Mouse (Mus musculus) CH12.LX (cell line): ENCODE measurements around the gene Krt35. TPM values are rescaled to one million over a fixed set of nuclear protein-coding genes. Genes with fewer than 3 reads are reported as not detected.

Source experiments
- DNase-seq: peaks from one replicate; pipeline ENCODE4 v3.0.0-alpha.2; 2013; ENCODE audit errors: extremely low read depth
- H3K27ac ChIP-seq: 2 replicates; pipeline ENCODE4 v1.5.1; 2012; ENCODE audit warnings: low read depth, mild to moderate bottlenecking, control low read depth, moderate library complexity; ENCODE audit not compliant: insufficient read depth
- H3K27me3 ChIP-seq: replicated peaks from 2 replicates; pipeline ENCODE3; 2012; ENCODE audit warnings: inconsistent platforms
- H3K36me3 ChIP-seq, 2 experiments: replicated peaks in 1 of 2; 2 replicates each; pipeline versions ENCODE3 to v1.6.1; 2012; ENCODE audit warnings: inconsistent platforms in 1 of 2, low read length in 1 of 2, mild to moderate bottlenecking in 1 of 2, mixed read lengths in 1 of 2, moderate library complexity in 1 of 2; ENCODE audit not compliant: control insufficient read depth in 1 of 2, insufficient read depth in 1 of 2
- H3K4me1 ChIP-seq, 2 experiments: 2 replicates each; pipeline ENCODE4 v1.6.1; 2012; ENCODE audit warnings: inconsistent platforms in 1 of 2, moderate library complexity in 1 of 2; ENCODE audit not compliant: insufficient read depth in 2 of 2, control insufficient read depth in 1 of 2
- H3K4me2 ChIP-seq: 2 replicates; pipeline ENCODE4 v1.6.1; 2012; ENCODE audit warnings: low read depth, mild to moderate bottlenecking, control low read depth; ENCODE audit not compliant: poor library complexity, insufficient read depth, severe bottlenecking
- H3K4me3 ChIP-seq, 3 experiments: fragments of 150-350 bp in 1 of 3; sonication (generic) in 1 of 3; replicated peaks in 1 of 3; 2 replicates each; pipeline versions ENCODE3 to v1.5.1; 2011 to 2012; ENCODE audit warnings: low read depth in 2 of 3, low read length in 2 of 3, mild to moderate bottlenecking in 2 of 3, moderate library complexity in 2 of 3, control low read depth in 1 of 3, improper control_type of control experiment in 1 of 3, inconsistent platforms in 1 of 3, mixed read lengths in 1 of 3; ENCODE audit not compliant: poor library complexity in 1 of 3
- H3K79me2 ChIP-seq: replicated peaks from 2 replicates; pipeline ENCODE4 v1.6.1; 2012; ENCODE audit warnings: mild to moderate bottlenecking, moderate library complexity; ENCODE audit not compliant: control insufficient read depth, poor library complexity, insufficient read depth, severe bottlenecking; ENCODE audit errors: extremely low read depth
- H3K9ac ChIP-seq: 2 replicates; pipeline ENCODE4 v1.6.1; 2012; ENCODE audit warnings: low read depth, mild to moderate bottlenecking, control low read depth, moderate library complexity; ENCODE audit not compliant: insufficient read depth
- H3K9me3 ChIP-seq: replicated peaks from 2 replicates; pipeline ENCODE3; 2012; ENCODE audit warnings: low read length, inconsistent platforms, mixed read lengths
- CHD2 ChIP-seq: IDR thresholded peaks from 2 replicates; pipeline ENCODE4 v1.6.1; 2011; ENCODE audit warnings: low read length, improper control_type of control experiment
- CTCF ChIP-seq, 2 experiments: IDR thresholded peaks in 1 of 2; conservative IDR thresholded peaks in 1 of 2; 2 replicates each; pipeline ENCODE4 v1.5.1; 2011 to 2012; ENCODE audit warnings: low read depth in 2 of 2, low read length in 2 of 2, improper control_type of control experiment in 1 of 2, inconsistent platforms in 1 of 2, mild to moderate bottlenecking in 1 of 2, moderate library complexity in 1 of 2
- E2F4 ChIP-seq: IDR thresholded peaks from 2 replicates; pipeline ENCODE4 v1.6.1; 2011; ENCODE audit warnings: low read depth, low read length, improper control_type of control experiment; ENCODE audit not compliant: insufficient replicate concordance
- ELF1 ChIP-seq: IDR thresholded peaks from 2 replicates; pipeline ENCODE4 v1.6.1; 2014; ENCODE audit warnings: low read depth, mild to moderate bottlenecking, inconsistent platforms, low read length, improper control_type of control experiment
- EP300 ChIP-seq: IDR thresholded peaks from 2 replicates; pipeline ENCODE4 v1.6.1; 2011; ENCODE audit warnings: low read length, improper control_type of control experiment
- IRF4 ChIP-seq: IDR thresholded peaks from 2 replicates; pipeline ENCODE4 v1.6.1; 2014; ENCODE audit warnings: low read depth, mild to moderate bottlenecking, inconsistent platforms, low read length, improper control_type of control experiment
- JUN ChIP-seq: IDR thresholded peaks from 2 replicates; pipeline ENCODE4 v1.6.1; 2011; ENCODE audit warnings: low read depth, mild to moderate bottlenecking, low read length, improper control_type of control experiment, moderate library complexity; ENCODE audit not compliant: insufficient read depth
- JUND ChIP-seq: conservative IDR thresholded peaks from 2 replicates; pipeline ENCODE4 v1.6.1; 2011; ENCODE audit warnings: low read depth, low read length, improper control_type of control experiment
- KAT2A ChIP-seq: IDR thresholded peaks from 2 replicates; pipeline ENCODE4 v1.6.1; 2012; ENCODE audit warnings: low read length, improper control_type of control experiment, inconsistent platforms; ENCODE audit not compliant: insufficient replicate concordance
- MAFK ChIP-seq: IDR thresholded peaks from 2 replicates; pipeline ENCODE4 v1.6.1; 2011; ENCODE audit warnings: low read length, improper control_type of control experiment; ENCODE audit not compliant: insufficient replicate concordance
- MAX ChIP-seq: IDR thresholded peaks from 2 replicates; pipeline ENCODE4 v1.6.1; 2011; ENCODE audit warnings: low read length, improper control_type of control experiment
- MXI1 ChIP-seq: IDR thresholded peaks from 2 replicates; pipeline ENCODE4 v1.6.1; 2011; ENCODE audit warnings: mild to moderate bottlenecking, low read depth, low read length, improper control_type of control experiment
- MYC ChIP-seq: IDR thresholded peaks from 2 replicates; pipeline ENCODE4 v1.6.1; 2011; ENCODE audit warnings: low read depth, mild to moderate bottlenecking, improper control_type of control experiment, low read length
- NELFE ChIP-seq: IDR thresholded peaks from 2 replicates; pipeline ENCODE4 v1.6.1; 2011; ENCODE audit warnings: low read depth, low read length, improper control_type of control experiment
- NRF1 ChIP-seq: IDR thresholded peaks from 2 replicates; pipeline ENCODE4 v1.6.1; 2014; ENCODE audit warnings: low read depth, mild to moderate bottlenecking, inconsistent platforms, low read length, improper control_type of control experiment, moderate library complexity
- PAX5 ChIP-seq: IDR thresholded peaks from 2 replicates; pipeline ENCODE4 v1.6.1; 2012; ENCODE audit warnings: low read length, inconsistent platforms, mixed read lengths
- POLR2A ChIP-seq: IDR thresholded peaks from 2 replicates; pipeline ENCODE4 v1.6.1; 2011; ENCODE audit warnings: low read depth, mild to moderate bottlenecking, improper control_type of control experiment, low read length
- POLR2AphosphoS2 ChIP-seq: IDR thresholded peaks from 2 replicates; pipeline ENCODE4 v1.6.1; 2011; ENCODE audit warnings: low read depth, low read length, improper control_type of control experiment
- RAD21 ChIP-seq: IDR thresholded peaks from 2 replicates; pipeline ENCODE4 v1.6.1; 2011; ENCODE audit warnings: low read depth, mild to moderate bottlenecking, low read length, improper control_type of control experiment, moderate library complexity
- RCOR1 ChIP-seq: conservative IDR thresholded peaks from 2 replicates; pipeline ENCODE4 v1.6.1; 2012; ENCODE audit warnings: low read depth, mild to moderate bottlenecking, inconsistent platforms, low read length, improper control_type of control experiment
- SIN3A ChIP-seq: IDR thresholded peaks from 2 replicates; pipeline ENCODE4 v1.6.1; 2012; ENCODE audit warnings: low read length, improper control_type of control experiment, inconsistent platforms
- SMC3 ChIP-seq: IDR thresholded peaks from 2 replicates; pipeline ENCODE4 v1.6.1; 2011; ENCODE audit warnings: low read depth, low read length, improper control_type of control experiment
- UBTF ChIP-seq: IDR thresholded peaks from 2 replicates; pipeline ENCODE4 v1.6.1; 2012; ENCODE audit warnings: low read depth, mild to moderate bottlenecking, inconsistent platforms, low read length, improper control_type of control experiment, moderate library complexity
- USF1 ChIP-seq: IDR thresholded peaks from 2 replicates; pipeline ENCODE4 v1.6.1; 2014; ENCODE audit warnings: low read depth, mild to moderate bottlenecking, inconsistent platforms, low read length, improper control_type of control experiment
- USF2 ChIP-seq: conservative IDR thresholded peaks from 2 replicates; pipeline ENCODE4 v1.6.1; 2011; ENCODE audit warnings: low read depth, low read length, improper control_type of control experiment
- ZKSCAN1 ChIP-seq: IDR thresholded peaks from 2 replicates; pipeline ENCODE4 v1.6.1; 2012; ENCODE audit warnings: low read depth, inconsistent platforms, low read length, improper control_type of control experiment, borderline replicate concordance
- ZMIZ1 ChIP-seq: IDR thresholded peaks from 2 replicates; pipeline ENCODE4 v1.6.1; 2012; ENCODE audit warnings: low read depth, mild to moderate bottlenecking, inconsistent platforms, low read length, improper control_type of control experiment
- dilution Hi-C: fragments of 300-500 bp; cut with MboI; formaldehyde crosslinking; loops from 2 replicates; pipeline ENCODE4 v1.14.3; 2020; ENCODE audit warnings: low sequenced_read_pairs; ENCODE audit not compliant: extremely low pct_unique_long_range_greater_than_20kb, extremely low pct_ligation_motif_present
- in situ Hi-C: fragments of 300-500 bp; cut with MboI; formaldehyde crosslinking; loops from 3 replicates; pipeline ENCODE4 v1.14.3; 2019; ENCODE audit warnings: low sequenced_read_pairs, low pct_ligation_motif_present, low pct_unique_long_range_greater_than_20kb, mixed read lengths
- polyA plus RNA-seq: library from polyadenylated mRNA; unstranded; fragments of >175 nt; gene quantifications from 2 replicates; pipeline ENCODE4 v1.2.1, GENCODE M21; 2012; ENCODE audit warnings: low read depth; ENCODE audit not compliant: insufficient read length
- total RNA-seq, 2 experiments: library from RNA; depleted of rRNA; stranded (reverse); fragments of 300-350 nt in 1 of 2; fragments of >200 nt in 1 of 2; gene quantifications; 2 replicates each; pipeline ENCODE4 v1.2.3; 2012 to 2014

Krt35 gene
- total and polyA plus RNA-seq, 3 experiments: not detected

- Histone ChIP-seq H3K9ac (no peak overlapping the region), H3K4me3 (no peak overlapping the region), H3K27ac (no peak overlapping the region), H3K27me3 (peaks cover 93% of the 10 kb centered on the region), H3K9me3 (no peaks in the 10 kb centered on the region), H3K36me3 (no peaks in the 10 kb centered on the region), H3K79me2 (no peaks in the 10 kb centered on the region), H3K4me1 (no peaks in the 10 kb centered on the region), H3K4me2 (no peak overlapping the region)
- in situ Hi-C loops: no loop called here
- no peak for TF ChIP-seq ZMIZ1
- TF ChIP-seq CTCF (conservative IDR thresholded peaks at IDR 0.05 in 1 of 2, IDR thresholded peaks at IDR 0.05 in 1 of 2; ENCODE audit: low read depth in 2 of 2, low read length in 2 of 2): peak in 1 of 2 experiments; percentile 37; a peak in 2 of 4 replicates
- TF ChIP-seq MYC: no peak
- TF ChIP-seq ZKSCAN1: no peak
- no peak for TF ChIP-seq CHD2
- no peak for TF ChIP-seq POLR2AphosphoS2
- TF ChIP-seq NRF1: no peak
- TF ChIP-seq USF1: no peak
- no peak for TF ChIP-seq SIN3A
- TF ChIP-seq POLR2A: no peak
- TF ChIP-seq SMC3: peak; percentile 43
- TF ChIP-seq UBTF: no peak
- TF ChIP-seq JUN: no peak
- TF ChIP-seq USF2: no peak
- peak; percentile 8 for TF ChIP-seq RAD21
- no peak for TF ChIP-seq MAFK
- DNase-seq: no peak
- dilution Hi-C loops: no loop called here
These were observed 28.6 kb downstream of the Krt35 start for GRCm38 (mm10) chr11:100067293-100068036.

- in situ Hi-C loops (no loop called here), dilution Hi-C loops (no loop called here)
- H3K27me3 ChIP-seq: peaks cover 94% of the 10 kb centered on the region
- no peaks in the 10 kb centered on the region for H3K4me1 ChIP-seq
- H3K36me3 ChIP-seq: no peaks in the 10 kb centered on the region
- no peak for DNase-seq
- H3K9ac ChIP-seq: no peak overlapping the region
- TF ChIP-seq ELF1: no peak
- no peak for TF ChIP-seq KAT2A
- no peak for TF ChIP-seq MXI1
- no peak for TF ChIP-seq E2F4
- no peak for TF ChIP-seq RAD21
- no peak for TF ChIP-seq USF2
- no peak for TF ChIP-seq SMC3
- TF ChIP-seq IRF4: no peak
- no peak for TF ChIP-seq MAX
- TF ChIP-seq ZKSCAN1: no peak
- no peak for TF ChIP-seq RCOR1
- no peak for TF ChIP-seq ZMIZ1
- TF ChIP-seq JUND: no peak
- no peak for TF ChIP-seq JUN
- TF ChIP-seq CTCF (conservative IDR thresholded peaks at IDR 0.05 in 1 of 2, IDR thresholded peaks at IDR 0.05 in 1 of 2; ENCODE audit: low read depth in 2 of 2, low read length in 2 of 2): no peak
- TF ChIP-seq NELFE: no peak
- no peak for TF ChIP-seq EP300
- no peak for TF ChIP-seq PAX5
- no peak overlapping the region for H3K4me2 ChIP-seq
- H3K27ac ChIP-seq: no peak overlapping the region
- no peaks in the 10 kb centered on the region for H3K9me3 ChIP-seq
- no peak overlapping the region for H3K4me3 ChIP-seq
- no peaks in the 10 kb centered on the region for H3K79me2 ChIP-seq
These were observed 29.6 kb downstream of the Krt35 start for GRCm38 (mm10) chr11:100066236-100067010.
